Mouse (Mus musculus) testis, adult 2 months (tissue): ENCODE measurements around the gene Rab24.

Experiments
- CTCF ChIP-seq: fragments of 200-500 bp; IDR thresholded peaks from 2 replicates; pipeline ENCODE4 v1.5.1; 2012; ENCODE audit warnings: low read depth, mild to moderate bottlenecking, inconsistent platforms, low read length, moderate library complexity; ENCODE audit not compliant: control insufficient read depth, insufficient read depth, insufficient replicate concordance
- POLR2A ChIP-seq: fragments of 200-500 bp; IDR thresholded peaks from 2 replicates; pipeline ENCODE4 v1.6.1; 2012; ENCODE audit warnings: low read depth, mild to moderate bottlenecking, inconsistent platforms, low read length, moderate library complexity; ENCODE audit not compliant: control insufficient read depth

DNA sequence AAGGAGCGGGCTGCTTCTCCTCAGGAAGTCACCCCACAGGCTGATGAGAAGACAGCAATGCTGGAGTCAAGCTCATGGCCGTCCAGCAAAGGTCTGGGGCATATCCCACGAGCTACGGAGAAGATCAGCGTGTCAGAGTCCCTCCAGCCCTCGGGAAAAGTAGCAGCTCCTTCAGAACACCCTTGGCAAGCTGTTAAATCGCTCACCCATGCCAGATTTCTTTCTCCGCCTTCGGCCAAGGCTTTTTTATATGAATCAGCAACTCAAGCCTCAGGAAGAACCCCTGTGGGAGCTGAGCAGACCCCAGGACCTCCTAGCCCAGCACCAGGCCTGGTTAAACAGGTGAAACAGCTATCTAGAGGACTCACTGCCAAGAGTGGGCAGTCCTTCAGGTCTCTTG is 8.7 kb downstream of the Rab24 start:
- TF ChIP-seq CTCF (no peak), POLR2A (no peak)
